Mouse (Mus musculus) left cerebral cortex, postnatal 10 days (tissue): ENCODE results near the gene Arhgap19. TPM values are rescaled to one million over a fixed set of nuclear protein-coding genes. Genes with fewer than 3 reads are reported as not detected.
A peak's percentile ranks its signal among the peaks of the same experiment; 100 is the strongest.

Experiments
- DNase-seq, 2 experiments: peaks; one replicate each; pipeline ENCODE4 v3.0.0; 2021 to 2022; ENCODE audit warnings: low spot score in 2 of 2, mixed read lengths in 1 of 2; ENCODE audit errors: extremely low spot score in 1 of 2
- intact Hi-C: fragments of 180-260 bp; cut with DNase I; formaldehyde crosslinking; loops from one replicate; pipeline ENCODE4 v1.15.1; 2025
- total RNA-seq, 2 experiments: library from RNA; stranded (reverse); gene quantifications; 2 replicates each; pipeline ENCODE4 v1.2.3; 2021

Gene Arhgap19
- total RNA-seq, 2 experiments from 2014 or later: 3.2 to 3.6 TPM

GRCm38 (mm10) chr19:41807497-41807896 is 5.7 kb upstream of the Arhgap19 start:
- no peak for DNase-seq
- intact Hi-C loops: no loop called here

- no peak for DNase-seq
- intact Hi-C loops: no loop called here
Measured at GRCm38 (mm10) chr19:41805831-41806230, 4.0 kb upstream of the Arhgap19 start.

GRCm38 (mm10) chr19:41803322-41803721 is 1.5 kb upstream of the Arhgap19 start:
- peak in 1 of 2 experiments; percentile 36 for DNase-seq
- intact Hi-C loops: no loop called here

- no peak for DNase-seq
- intact Hi-C loops: no loop called here
Measured at GRCm38 (mm10) chr19:41800986-41801741, 683 bp downstream of the Arhgap19 start.

GRCm38 (mm10) chr19:41800451-41800850 is 1.4 kb downstream of the Arhgap19 start:
- intact Hi-C loops: no loop called here
- DNase-seq: no peak

GRCm38 (mm10) chr19:41797536-41797935 is 4.3 kb downstream of the Arhgap19 start:
- no peak for DNase-seq
- intact Hi-C loops: no loop called here

- DNase-seq: no peak
- intact Hi-C loops: no loop called here
Measured at GRCm38 (mm10) chr19:41796789-41797327, 5.0 kb downstream of the Arhgap19 start.

GRCm38 (mm10) chr19:41796148-41796760 is 5.6 kb downstream of the Arhgap19 start:
- intact Hi-C loops: no loop called here
- DNase-seq: no peak

GRCm38 (mm10) chr19:41794901-41795300 is 6.9 kb downstream of the Arhgap19 start:
- no peak for DNase-seq
- intact Hi-C loops: no loop called here

GRCm38 (mm10) chr19:41794017-41794416 is 7.8 kb downstream of the Arhgap19 start:
- no peak for DNase-seq
- intact Hi-C loops: no loop called here

- no peak for DNase-seq
- intact Hi-C loops: no loop called here
Measured at GRCm38 (mm10) chr19:41792934-41793486, 8.8 kb downstream of the Arhgap19 start.

- no peak for DNase-seq
- intact Hi-C loops: no loop called here
Measured at GRCm38 (mm10) chr19:41791384-41791783, 10.5 kb downstream of the Arhgap19 start.

GRCm38 (mm10) chr19:41789110-41789961 is 12.5 kb downstream of the Arhgap19 start:
- intact Hi-C loops: no loop called here
- DNase-seq: no peak

- no peak for DNase-seq
- intact Hi-C loops: no loop called here
Measured at GRCm38 (mm10) chr19:41786896-41787295, 15.0 kb downstream of the Arhgap19 start.

GRCm38 (mm10) chr19:41777514-41777913 is 24.3 kb downstream of the Arhgap19 start:
- no peak for DNase-seq
- intact Hi-C loops: no loop called here

- DNase-seq: no peak
- intact Hi-C loops: no loop called here
Measured at GRCm38 (mm10) chr19:41768711-41769110, 33.1 kb downstream of the Arhgap19 start.

GRCm38 (mm10) chr19:41766628-41767027 is 35.2 kb downstream of the Arhgap19 start:
- DNase-seq: no peak
- intact Hi-C loops: no loop called here

- peak; percentile 87 to 91 for DNase-seq
- intact Hi-C loops: loop anchor here (1.0 to 5.0 kb wide), 2 partner anchors 135 to 672 kb away; no protein-coding TSS in a partner anchor
Measured at GRCm38 (mm10) chr19:41763870-41764660, 37.8 kb downstream of the Arhgap19 start.
